Mouse (Mus musculus) liver, embryonic 11.5 days (tissue): ENCODE measurements around the gene Cela2a. TPM values are rescaled to one million over a fixed set of nuclear protein-coding genes. Genes with fewer than 3 reads are reported as not detected.

ENCODE experiments used
- polyA plus RNA-seq: library from polyadenylated mRNA; unstranded; fragments of >200 nt; fragmentation: Nextera tagmentation; extraction: Ambion mirVana; gene quantifications from 2 replicates; pipeline ENCODE4 v1.2.1, GENCODE M21; 2014

Gene Cela2a
- polyA plus RNA-seq, 1 experiment from 2014 or later, result not detected

Other genes with a start within 250 kb of the Cela2a start
- 15.4 and 17.0 TPM in 2 replicates for gene Fblim1, start 220.1 kb downstream of the Cela2a start, polyA plus RNA-seq
- 3.3 and 3.7 TPM in 2 replicates for gene Tmem82, start 207.5 kb downstream of the Cela2a start, polyA plus RNA-seq
- not detected in 2 replicates for gene Slc25a34, start 202.3 kb downstream of the Cela2a start, polyA plus RNA-seq
- 2.1 and 3.4 TPM in 2 replicates for gene Plekhm2, start 161.3 kb downstream of the Cela2a start, polyA plus RNA-seq
- gene Rsc1a1, start 140.6 kb downstream of the Cela2a start, polyA plus RNA-seq, result 2.7 TPM in 1 of 2 replicates, not detected in the other
- 29.3 and 31.4 TPM in 2 replicates for gene Ddi2, start 102.7 kb downstream of the Cela2a start, polyA plus RNA-seq
- 16.0 and 18.0 TPM in 2 replicates for gene Agmat, start 79.5 kb downstream of the Cela2a start, polyA plus RNA-seq
- 4.0 and 4.2 TPM in 2 replicates for gene Dnajc16, start 35.2 kb downstream of the Cela2a start, polyA plus RNA-seq
- 16.5 and 18.3 TPM in 2 replicates for gene Casp9, start 32.5 kb downstream of the Cela2a start, polyA plus RNA-seq
- gene Ctrc, start 20.2 kb upstream of the Cela2a start, polyA plus RNA-seq, result not detected in 2 replicates
- 62.1 and 69.1 TPM in 2 replicates for gene Efhd2, start 48.8 kb upstream of the Cela2a start, polyA plus RNA-seq
- gene Fhad1, start 188.9 kb upstream of the Cela2a start, polyA plus RNA-seq, result 0.69 and 1.8 TPM in 2 replicates